Mouse (Mus musculus): Measurements from ENCODE around the gene Setdb1. TPM values are rescaled to one million over a fixed set of nuclear protein-coding genes. Genes with fewer than 3 reads are reported as not detected.

The Setdb1 gene
- polyA plus RNA-seq, 1 experiment from 2014 or later, result 52.0 TPM

DNA sequence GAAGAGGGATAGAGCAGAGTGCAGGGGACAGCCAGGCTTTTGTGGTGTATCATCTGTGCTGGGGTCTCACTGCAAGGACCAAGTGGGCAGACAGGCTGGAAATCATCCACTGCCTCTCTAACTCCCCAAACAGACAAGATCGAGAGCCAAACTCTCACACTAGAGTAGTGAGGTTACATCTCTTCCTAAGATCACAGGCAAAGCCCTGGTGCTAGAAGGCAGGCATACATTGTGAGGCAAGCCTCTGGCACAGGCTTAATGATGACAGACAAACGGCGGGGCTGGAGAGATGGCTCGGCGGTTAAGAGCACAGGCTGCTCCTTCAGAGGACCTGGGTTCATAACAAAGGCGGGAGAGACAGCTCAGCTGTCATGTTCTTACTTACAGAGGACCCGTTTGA lies 43.5 kb downstream of the Setdb1 start:
- ATAC-seq (ENCODE audit: insufficient read depth), result no peak
- peak; percentile 13 for DNase-seq
- H3K4me2 ChIP-seq, result no peak overlapping the region

DNA sequence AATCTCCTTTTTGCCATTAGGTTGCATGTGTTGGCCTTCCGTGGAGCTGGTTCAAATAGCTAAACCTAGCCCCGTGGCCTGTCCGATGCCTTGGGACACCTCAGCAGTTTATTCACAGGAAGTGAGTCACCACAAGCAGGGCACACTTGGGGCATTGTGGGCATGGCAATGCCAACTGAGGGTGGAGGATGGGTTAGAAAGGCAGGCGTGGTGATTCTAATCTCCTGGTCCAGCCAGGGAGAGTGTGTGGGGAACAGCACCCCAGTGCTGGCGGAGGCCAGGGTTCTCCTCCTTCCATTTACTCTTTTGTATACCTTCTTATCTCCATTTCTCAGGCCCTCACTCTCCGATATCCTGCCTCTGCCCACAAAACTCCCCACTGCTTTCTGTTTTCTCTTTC lies 44.4 kb downstream of the Setdb1 start:
- no peak for TF ChIP-seq CTCF (IDR thresholded peaks at IDR 0.05; ENCODE audit: low read depth)
- Histone ChIP-seq H3K27ac (ENCODE audit: low read depth) (no peak overlapping the region), H3K27me3 (ENCODE audit: insufficient read depth, low read length) (no peaks in the 10 kb centered on the region), H3K9ac (no peak overlapping the region), H3K4me2 (no peak overlapping the region), H3K4me1 (ENCODE audit: insufficient read depth) (peaks cover 9% of the 10 kb centered on the region; the same call in 1 of the 2 replicates), H3K4me3 (ENCODE audit: low read depth, low read length) (no peak overlapping the region), H3K36me3 (ENCODE audit: insufficient read depth) (no peaks in the 10 kb centered on the region), H3K9me3 (ENCODE audit: low read depth, low read length) (no peaks in the 10 kb centered on the region)
- no peak for ATAC-seq (ENCODE audit: insufficient read depth)
- 61% methylated on average over 6 of the region's 6 CpGs for whole genome bisulfite sequencing
- no peak for DNase-seq

More for the DNA sequence above, 43.5 kb downstream of the Setdb1 start:
- Histone ChIP-seq H3K27ac (ENCODE audit: low read depth) (no peak overlapping the region), H3K4me3 (ENCODE audit: low read depth, low read length) (no peak overlapping the region), H3K9ac (no peak overlapping the region), H3K27me3 (ENCODE audit: insufficient read depth, low read length) (no peaks in the 10 kb centered on the region), H3K36me3 (ENCODE audit: insufficient read depth) (no peaks in the 10 kb centered on the region), H3K4me1 (ENCODE audit: insufficient read depth) (peaks cover 13% of the 10 kb centered on the region; the same call in 1 of the 2 replicates), H3K9me3 (ENCODE audit: low read depth, low read length) (no peaks in the 10 kb centered on the region)
- 37% methylated on average over 7 of the region's 7 CpGs for WGBS
- no peak for TF ChIP-seq CTCF (IDR thresholded peaks at IDR 0.05; ENCODE audit: low read depth)

DNA sequence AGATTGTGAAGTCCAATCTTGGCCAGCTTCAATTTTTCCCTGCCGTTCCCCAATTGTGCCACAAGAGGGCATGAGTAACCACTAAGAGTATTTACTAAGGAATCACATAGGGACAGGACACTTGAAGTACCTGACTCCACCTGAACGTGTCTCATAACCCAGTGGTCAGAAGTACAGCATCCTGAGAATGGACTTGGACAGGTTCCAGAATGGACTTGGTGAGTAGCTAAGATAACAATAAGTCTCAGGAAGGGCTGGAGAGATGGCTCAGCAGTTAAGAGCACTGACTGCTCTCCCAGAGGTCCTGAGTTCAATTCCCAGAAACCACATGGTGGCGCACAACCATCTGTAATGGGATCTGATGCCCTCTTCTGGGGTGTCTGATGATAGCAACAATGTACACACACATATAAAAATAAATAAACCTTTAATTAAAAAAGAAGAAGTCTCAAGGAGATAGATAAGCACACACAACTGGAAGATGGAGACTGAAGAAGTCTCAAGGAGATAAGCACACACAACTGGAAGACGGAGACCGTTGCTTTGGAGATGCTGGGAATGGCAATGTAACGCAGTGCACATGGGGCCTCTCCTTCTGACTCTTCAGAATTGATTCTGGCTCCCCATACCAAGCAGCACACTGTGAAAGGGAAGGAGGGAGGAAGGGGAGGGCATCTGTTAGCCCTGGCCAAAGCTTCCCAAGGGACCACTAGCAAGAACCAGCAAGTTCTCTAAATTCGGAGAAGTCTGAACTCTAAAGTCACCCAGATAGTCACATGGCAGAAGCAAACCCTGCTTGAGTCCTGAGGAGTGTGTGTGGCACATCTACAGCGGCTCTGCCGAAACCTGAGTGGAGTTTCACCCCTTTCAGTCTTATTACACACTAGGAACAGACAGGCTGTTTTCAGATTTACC lies 45.8 kb downstream of the Setdb1 start:
- TF ChIP-seq CTCF (IDR thresholded peaks at IDR 0.05; ENCODE audit: low read depth), result peak; percentile 75
- Histone ChIP-seq H3K4me1 (ENCODE audit: insufficient read depth) (0 out of 2 replicates have a peak, but pooled peaks cover under 1% of the 10 kb centered on the region), H3K27me3 (ENCODE audit: insufficient read depth, low read length) (no peaks in the 10 kb centered on the region), H3K9ac (no peak overlapping the region), H3K27ac (ENCODE audit: low read depth) (no peak overlapping the region), H3K4me2 (no peak overlapping the region), H3K4me3 (ENCODE audit: low read depth, low read length) (no peak overlapping the region), H3K9me3 (ENCODE audit: low read depth, low read length) (no peaks in the 10 kb centered on the region), H3K36me3 (ENCODE audit: insufficient read depth) (no peaks in the 10 kb centered on the region)
- ATAC-seq (ENCODE audit: insufficient read depth), result no peak
- WGBS, result 59% methylated on average over 9 of the region's 9 CpGs
- peak; percentile 90 for DNase-seq

DNA sequence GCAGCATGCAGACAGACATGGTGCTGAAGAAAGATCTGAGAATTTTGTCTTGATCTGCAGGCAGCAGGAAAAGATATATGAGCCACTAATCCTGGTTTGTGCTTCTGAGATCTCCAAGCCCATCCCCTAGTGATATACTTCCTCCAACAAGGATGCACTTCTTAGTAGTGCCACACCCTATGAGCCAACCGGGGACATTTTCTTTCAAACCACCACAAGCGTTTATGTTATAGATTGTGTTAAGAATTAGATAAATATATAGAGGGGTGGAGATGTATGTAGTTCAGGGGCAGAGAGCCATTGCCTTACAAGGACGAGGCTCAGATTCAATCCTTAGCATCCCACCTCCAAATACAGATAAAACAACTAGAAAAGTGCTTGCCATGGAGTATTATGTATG lies 46.5 kb downstream of the Setdb1 start:
- TF ChIP-seq CTCF (IDR thresholded peaks at IDR 0.05; ENCODE audit: low read depth), result no peak
- H3K9ac ChIP-seq, result no peak overlapping the region

DNA sequence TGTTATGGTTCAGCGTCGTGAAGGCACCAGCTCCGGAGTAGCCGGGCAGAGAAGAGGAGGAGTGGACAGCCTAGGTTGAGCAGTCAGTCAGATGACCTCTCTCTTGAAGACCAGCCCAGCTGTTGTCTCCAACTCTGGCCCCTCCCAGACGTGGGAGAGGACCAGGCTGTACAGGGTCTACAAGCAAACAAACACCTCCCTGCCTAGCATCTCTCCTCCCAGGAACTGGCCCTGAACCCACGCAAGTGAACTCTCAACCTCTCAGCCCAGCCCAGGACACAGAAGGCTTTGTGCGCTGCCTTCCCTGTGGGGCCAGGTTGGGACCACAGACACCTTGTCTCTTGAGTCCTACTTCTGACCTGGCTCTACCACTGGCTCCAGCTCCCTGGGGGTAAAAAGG lies 49.9 kb downstream of the Setdb1 start, which contains the start of gene Anxa9:
Gene Anxa9, minus strand, starts transcription at position 77 of the 400 bp plus-strand sequence.
- peak; percentile 43; the same call in 1 of the 2 replicates for ATAC-seq (ENCODE audit: insufficient read depth)
- 43% methylated on average over 7 of the region's 7 CpGs for WGBS

More for the DNA sequence above, 46.5 kb downstream of the Setdb1 start:
- Histone ChIP-seq H3K4me2 (no peak overlapping the region), H3K4me1 (ENCODE audit: insufficient read depth) (no peaks in the 10 kb centered on the region), H3K27ac (ENCODE audit: low read depth) (no peak overlapping the region), H3K36me3 (ENCODE audit: insufficient read depth) (no peaks in the 10 kb centered on the region), H3K9me3 (ENCODE audit: low read depth, low read length) (no peaks in the 10 kb centered on the region), H3K4me3 (ENCODE audit: low read depth, low read length) (no peak overlapping the region), H3K27me3 (ENCODE audit: insufficient read depth, low read length) (no peaks in the 10 kb centered on the region)
- DNase-seq (no peak), ATAC-seq (ENCODE audit: insufficient read depth) (no peak)
- WGBS, result 54% methylated on average over 3 of the region's 3 CpGs

DNA sequence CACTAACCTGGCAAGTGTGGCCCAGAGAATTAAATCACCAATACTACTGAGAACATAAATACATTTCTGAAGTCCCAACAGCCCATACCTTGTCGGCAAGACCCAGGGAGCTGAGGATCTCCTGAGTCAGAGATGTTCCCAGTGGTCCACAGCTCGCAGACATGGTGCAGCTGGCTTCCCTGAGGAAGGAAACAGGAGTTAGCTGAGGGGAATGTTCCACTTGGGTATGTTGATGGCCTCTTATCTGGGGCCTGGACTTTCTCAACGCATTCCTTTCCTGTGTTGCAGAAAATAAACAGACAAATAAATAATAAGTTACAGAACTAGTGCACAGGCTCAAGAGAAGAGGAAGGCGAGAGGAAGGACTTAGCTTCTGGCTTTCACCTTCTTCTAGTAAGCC lies 50.8 kb downstream of the Setdb1 start:
- 73% methylated on average over 4 of the region's 4 CpGs for WGBS

More for the DNA sequence above, 49.9 kb downstream of the Setdb1 start, which contains the start of gene Anxa9:
- no peak for DNase-seq
- no peaks in the 10 kb centered on the region for H3K4me1 ChIP-seq (ENCODE audit: insufficient read depth)
- H3K4me2 ChIP-seq, result no peak within 1 kb of the TSS
- TF ChIP-seq CTCF (IDR thresholded peaks at IDR 0.05; ENCODE audit: low read depth), result no peak
- no peaks in the 10 kb centered on the region for H3K9me3 ChIP-seq (ENCODE audit: low read depth, low read length)
- H3K27ac ChIP-seq (ENCODE audit: low read depth), result no peak within 1 kb of the TSS
- H3K9ac ChIP-seq, result no peak within 1 kb of the TSS
- no peaks in the 10 kb centered on the region for H3K36me3 ChIP-seq (ENCODE audit: insufficient read depth)
- H3K4me3 ChIP-seq (ENCODE audit: low read depth, low read length), result no peak within 1 kb of the TSS
- H3K27me3 ChIP-seq (ENCODE audit: insufficient read depth, low read length), result no peaks in the 10 kb centered on the region

DNA sequence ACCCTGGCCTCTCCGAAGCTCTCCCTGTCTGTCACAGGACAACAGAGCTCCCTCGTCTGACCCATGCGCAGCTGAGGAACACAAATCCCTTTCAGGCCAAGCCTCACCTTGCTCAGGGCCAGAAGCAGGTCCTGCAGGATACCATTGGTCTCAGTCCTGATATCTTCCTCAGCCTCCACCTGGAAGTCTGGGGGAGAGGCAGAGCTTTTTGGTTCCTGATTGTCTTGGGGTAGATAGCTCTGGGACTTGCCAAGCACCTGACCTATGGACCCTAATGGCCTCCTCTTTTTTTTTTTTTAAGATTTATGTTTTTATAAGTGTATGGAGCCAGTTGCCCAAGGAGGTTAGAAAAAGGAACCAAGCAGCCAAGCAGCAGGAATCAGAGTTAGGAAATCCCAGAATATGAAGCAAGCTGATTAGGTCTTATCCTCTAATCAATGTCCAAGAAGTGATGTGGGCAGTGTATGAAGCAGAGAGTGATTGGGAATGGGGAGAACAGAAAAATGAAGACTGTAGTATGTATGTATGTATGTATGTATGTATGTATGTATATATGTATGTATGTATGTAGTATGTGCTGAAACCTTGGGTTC lies 55.7 kb downstream of the Setdb1 start:
- Histone ChIP-seq H3K4me3 (ENCODE audit: low read depth, low read length) (no peak overlapping the region), H3K27me3 (ENCODE audit: insufficient read depth, low read length) (no peaks in the 10 kb centered on the region), H3K4me1 (ENCODE audit: insufficient read depth) (no peaks in the 10 kb centered on the region), H3K4me2 (no peak overlapping the region), H3K27ac (ENCODE audit: low read depth) (no peak overlapping the region), H3K9me3 (ENCODE audit: low read depth, low read length) (no peaks in the 10 kb centered on the region), H3K36me3 (ENCODE audit: insufficient read depth) (no peaks in the 10 kb centered on the region), H3K9ac (no peak overlapping the region)
- ATAC-seq (ENCODE audit: insufficient read depth) (no peak), DNase-seq (no peak)
- 75% methylated on average over 3 of the region's 3 CpGs for WGBS
- TF ChIP-seq CTCF (IDR thresholded peaks at IDR 0.05; ENCODE audit: low read depth), result no peak

More for the DNA sequence above, 50.8 kb downstream of the Setdb1 start:
- ATAC-seq (ENCODE audit: insufficient read depth) (no peak), DNase-seq (no peak)
- Histone ChIP-seq H3K27ac (ENCODE audit: low read depth) (no peak overlapping the region), H3K27me3 (ENCODE audit: insufficient read depth, low read length) (no peaks in the 10 kb centered on the region), H3K36me3 (ENCODE audit: insufficient read depth) (no peaks in the 10 kb centered on the region), H3K4me2 (no peak overlapping the region), H3K9ac (no peak overlapping the region), H3K9me3 (ENCODE audit: low read depth, low read length) (no peaks in the 10 kb centered on the region), H3K4me3 (ENCODE audit: low read depth, low read length) (no peak overlapping the region), H3K4me1 (ENCODE audit: insufficient read depth) (no peaks in the 10 kb centered on the region)
- no peak for TF ChIP-seq CTCF (IDR thresholded peaks at IDR 0.05; ENCODE audit: low read depth)
